Mouse (Mus musculus): Measurements from ENCODE around the gene Cenpp.

- TF ChIP-seq CTCF (IDR thresholded peaks at IDR 0.05; ENCODE audit: insufficient read depth, low read length) (no peak), POLR2A (IDR thresholded peaks at IDR 0.05; ENCODE audit: borderline replicate concordance, extremely low read depth, low read depth, low read length) (no peak)
Observed at GRCm38 (mm10) chr13:49691056-49691455, 38.5 kb upstream of the Cenpp start.
